Mouse (Mus musculus) NIH3T3 (cell line): Measurements from ENCODE around the gene Upf3b.

ENCODE experiments used
- DNase-seq: peaks from one replicate; pipeline ENCODE4 v3.0.0-alpha.2; 2012; ENCODE audit warnings: low read depth

Upf3b gene

DNA sequence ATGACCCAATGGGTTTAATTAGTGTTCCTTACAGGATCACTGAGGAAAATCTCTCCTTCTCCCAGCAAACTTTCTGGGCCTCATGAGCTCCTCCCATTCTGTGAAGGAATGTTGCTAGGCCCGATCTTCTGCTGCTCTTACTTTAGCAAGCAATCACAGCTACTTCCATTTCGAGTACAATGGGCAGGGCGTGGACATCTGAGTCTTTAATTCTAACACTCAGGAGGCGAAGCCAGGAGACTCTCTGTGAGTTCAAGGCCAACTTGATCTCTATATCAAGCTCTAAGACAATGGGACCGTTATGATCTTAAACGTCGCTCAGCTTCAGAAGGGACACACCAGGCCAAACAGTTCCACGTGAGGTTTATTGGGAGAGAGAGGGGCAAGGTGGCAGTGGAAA, 33.5 kb downstream of the Upf3b start:
- DNase-seq = no peak

DNA sequence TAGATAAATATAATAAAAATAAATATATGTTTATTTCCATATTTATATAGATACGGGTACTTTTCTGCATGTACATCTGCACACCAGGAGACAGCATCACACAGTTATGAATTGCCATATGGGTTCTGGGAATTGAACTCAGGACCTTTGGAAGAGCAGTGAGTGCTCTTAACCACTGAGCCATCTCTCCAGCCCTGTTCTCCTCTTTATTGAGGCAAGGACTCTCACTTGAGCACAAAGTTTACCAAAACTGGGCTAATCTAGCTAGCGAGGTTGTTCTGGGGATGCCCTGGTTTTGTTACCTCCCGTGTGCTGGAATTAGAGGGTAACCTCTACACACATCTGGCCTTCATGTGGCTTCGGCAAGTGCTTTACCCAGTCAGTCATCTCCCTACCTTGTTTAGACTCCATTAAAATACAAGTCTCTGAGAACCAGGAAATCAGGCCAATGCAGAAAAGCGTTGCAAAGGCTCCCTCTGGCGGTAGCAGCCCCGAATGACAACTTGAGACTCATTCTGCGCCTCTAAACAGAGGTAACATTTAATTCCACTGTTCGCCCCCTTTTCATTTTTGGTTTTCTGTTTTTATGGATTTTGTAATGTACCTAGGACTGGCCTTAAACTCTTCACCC, 35.7 kb downstream of the Upf3b start:
- DNase-seq = peak; percentile 79

- no peak for DNase-seq
Observed at GRCm38 (mm10) chrX:37068766-37069165, 41.4 kb downstream of the Upf3b start.

- no peak for DNase-seq
Observed at GRCm38 (mm10) chrX:37067299-37067698, 42.8 kb downstream of the Upf3b start.

GRCm38 (mm10) chrX:37063902-37064301, 46.2 kb downstream of the Upf3b start:
- DNase-seq = no peak

DNA sequence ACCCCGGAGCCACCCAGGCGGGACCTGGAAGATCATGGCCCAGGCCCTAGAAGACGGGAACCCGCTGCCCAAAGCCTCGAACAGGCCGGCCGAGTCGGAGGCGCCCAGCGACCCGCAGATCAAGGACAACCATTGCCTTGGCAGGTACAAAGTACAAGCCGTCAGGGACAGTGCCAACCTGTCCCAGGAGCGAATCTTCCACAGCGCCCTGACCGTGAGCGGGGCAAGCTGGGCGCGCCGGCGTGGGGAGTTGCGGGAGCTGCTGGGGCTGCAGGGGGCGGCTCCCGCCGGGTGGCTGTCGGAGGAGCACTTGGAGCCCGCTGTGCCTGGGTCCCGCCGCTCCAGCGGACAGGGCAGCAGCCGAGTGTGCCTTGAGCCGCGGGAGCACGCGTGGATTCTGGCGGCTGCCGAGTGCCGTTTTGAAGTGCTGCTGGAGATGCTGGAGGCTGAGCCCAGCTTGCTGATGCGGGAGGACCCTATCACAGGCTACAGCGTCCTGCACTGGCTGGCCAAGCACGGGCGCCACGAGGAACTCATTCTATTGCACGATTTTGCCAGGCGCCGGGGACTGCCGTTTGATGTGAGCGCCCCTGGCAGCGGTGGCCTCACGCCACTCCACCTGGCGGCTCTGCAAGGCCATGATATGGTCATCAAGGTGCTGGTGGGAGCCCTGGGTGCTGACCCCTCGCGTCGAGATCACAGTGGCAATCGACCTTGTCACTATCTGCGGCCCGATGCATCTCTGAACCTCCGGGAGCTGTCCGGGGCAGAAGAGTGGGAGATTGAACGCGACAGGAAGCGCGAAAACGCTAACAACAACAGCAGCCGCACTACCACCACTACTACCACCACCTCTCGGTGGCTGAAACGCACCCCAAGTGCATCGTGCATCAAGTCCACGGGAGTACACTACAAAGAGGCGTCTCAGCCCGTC, 61.0 kb downstream of the Upf3b start:
- DNase-seq = no peak

- DNase-seq = no peak
Observed at GRCm38 (mm10) chrX:37048066-37048889, 61.8 kb downstream of the Upf3b start, which contains the start of gene Sowahd. TSS of gene Sowahd (plus strand) at chrX:37048845.

DNA sequence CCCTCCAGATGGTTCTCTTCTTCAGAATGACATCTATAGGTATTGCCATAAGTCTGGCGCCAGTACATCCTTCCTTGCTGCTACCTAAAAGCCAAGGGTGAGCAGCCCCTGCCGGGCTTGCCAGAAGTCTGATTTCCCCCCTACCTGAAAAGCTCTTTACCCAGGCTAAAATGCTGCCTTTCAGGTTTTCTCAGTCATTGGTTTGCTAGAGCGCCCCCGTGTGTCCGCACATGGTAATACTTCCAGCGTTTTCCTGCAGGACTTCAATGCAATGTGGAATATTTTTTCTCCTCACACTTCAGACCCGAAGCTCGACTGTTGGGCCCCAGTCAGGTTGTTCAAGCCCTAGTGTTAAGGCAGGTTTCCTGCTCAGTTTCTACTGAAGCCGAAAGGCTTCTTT, 67.4 kb downstream of the Upf3b start:
- peak; percentile 67 for DNase-seq
